Mouse (Mus musculus): ENCODE data around the gene Dok1. TPM values are rescaled to one million over a fixed set of nuclear protein-coding genes. Genes with fewer than 3 reads are reported as not detected.

Gene Dok1
- total RNA-seq, 2 experiments from 2014 or later: 10.2 to 23.5 TPM

- ATAC-seq (ENCODE audit: poor library complexity, severe bottlenecking): no peak
These were observed 14.2 kb downstream of the Dok1 start for GRCm38 (mm10) chr6:83019044-83019443.

GRCm38 (mm10) chr6:83017190-83017589 is 16.1 kb downstream of the Dok1 start:
- ATAC-seq (ENCODE audit: poor library complexity, severe bottlenecking): peak; percentile 47; the same call in 1 of the 2 replicates

GRCm38 (mm10) chr6:83015749-83016148 is 17.5 kb downstream of the Dok1 start:
- ATAC-seq (ENCODE audit: poor library complexity, severe bottlenecking): no peak

GRCm38 (mm10) chr6:83014482-83015466 is 18.5 kb downstream of the Dok1 start:
- peak; percentile 26; the same call in 1 of the 2 replicates for ATAC-seq (ENCODE audit: poor library complexity, severe bottlenecking)

GRCm38 (mm10) chr6:83013444-83013843 is 19.8 kb downstream of the Dok1 start:
- peak; percentile 31 for ATAC-seq (ENCODE audit: poor library complexity, severe bottlenecking)

GRCm38 (mm10) chr6:83011756-83012155 is 21.5 kb downstream of the Dok1 start:
- no peak for ATAC-seq (ENCODE audit: poor library complexity, severe bottlenecking)

- no peak for ATAC-seq (ENCODE audit: poor library complexity, severe bottlenecking)
These were observed 22.0 kb downstream of the Dok1 start for GRCm38 (mm10) chr6:83011255-83011654.

GRCm38 (mm10) chr6:83010010-83010409 is 23.3 kb downstream of the Dok1 start:
- ATAC-seq (ENCODE audit: poor library complexity, severe bottlenecking): no peak

GRCm38 (mm10) chr6:83008659-83009058 is 24.6 kb downstream of the Dok1 start:
- peak; percentile 63 for ATAC-seq (ENCODE audit: poor library complexity, severe bottlenecking)

GRCm38 (mm10) chr6:83006114-83006513 is 27.2 kb downstream of the Dok1 start:
- 0 out of 2 replicates have a peak, but pooled peaks have one; percentile 20 for ATAC-seq (ENCODE audit: poor library complexity, severe bottlenecking)

GRCm38 (mm10) chr6:83005444-83006011 is 27.7 kb downstream of the Dok1 start:
- ATAC-seq (ENCODE audit: poor library complexity, severe bottlenecking): 0 out of 2 replicates have a peak, but pooled peaks have one; percentile 10

GRCm38 (mm10) chr6:83004872-83005271 is 28.4 kb downstream of the Dok1 start:
- peak; percentile 86 for ATAC-seq (ENCODE audit: poor library complexity, severe bottlenecking)

GRCm38 (mm10) chr6:83004309-83004708 is 29.0 kb downstream of the Dok1 start:
- ATAC-seq (ENCODE audit: poor library complexity, severe bottlenecking): no peak

- no peak for ATAC-seq (ENCODE audit: poor library complexity, severe bottlenecking)
These were observed 29.4 kb downstream of the Dok1 start for GRCm38 (mm10) chr6:83003850-83004249.

GRCm38 (mm10) chr6:83003082-83003481 is 30.2 kb downstream of the Dok1 start:
- no peak for ATAC-seq (ENCODE audit: poor library complexity, severe bottlenecking)

- ATAC-seq (ENCODE audit: poor library complexity, severe bottlenecking): no peak
These were observed 33.3 kb downstream of the Dok1 start for GRCm38 (mm10) chr6:82999986-83000385.

GRCm38 (mm10) chr6:82998326-82998725 is 34.9 kb downstream of the Dok1 start:
- ATAC-seq (ENCODE audit: poor library complexity, severe bottlenecking): no peak

GRCm38 (mm10) chr6:82997511-82998102 is 35.7 kb downstream of the Dok1 start:
- peak; percentile 34 for ATAC-seq (ENCODE audit: poor library complexity, severe bottlenecking)

- ATAC-seq (ENCODE audit: poor library complexity, severe bottlenecking): peak; percentile 94
These were observed 36.4 kb downstream of the Dok1 start for GRCm38 (mm10) chr6:82996740-82997315.

GRCm38 (mm10) chr6:82994372-82994771 is 38.9 kb downstream of the Dok1 start:
- ATAC-seq (ENCODE audit: poor library complexity, severe bottlenecking): no peak

- ATAC-seq (ENCODE audit: poor library complexity, severe bottlenecking): no peak
These were observed 39.6 kb downstream of the Dok1 start for GRCm38 (mm10) chr6:82993696-82994095.

Data from megakaryocyte, adult 5-6 weeks (primary cell).